Mouse (Mus musculus) kidney, adult 2 months (tissue): ENCODE results near the gene Plekha7. TPM values are rescaled to one million over a fixed set of nuclear protein-coding genes. Genes with fewer than 3 reads are reported as not detected.

Experiments used
- DNase-seq: peaks from one replicate; pipeline ENCODE4 v3.0.0; 2021
- H3K27ac ChIP-seq: fragments of 200-500 bp; 2 replicates; pipeline ENCODE4 v1.5.1; 2012; ENCODE audit warnings: low read depth, low read length, control low read depth, inconsistent platforms; ENCODE audit not compliant: insufficient read depth
- H3K27me3 ChIP-seq: fragments of 200-500 bp; replicated peaks from 2 replicates; pipeline ENCODE4 v1.6.1; 2012; ENCODE audit warnings: mild to moderate bottlenecking, moderate library complexity, low read length, inconsistent platforms; ENCODE audit not compliant: control insufficient read depth, insufficient read depth
- H3K36me3 ChIP-seq: fragments of 200-500 bp; 2 replicates; pipeline ENCODE4 v1.6.1; 2012; ENCODE audit warnings: mild to moderate bottlenecking, moderate library complexity, low read length, inconsistent platforms; ENCODE audit not compliant: control insufficient read depth, insufficient read depth
- H3K4me1 ChIP-seq: fragments of 200-500 bp; 2 replicates; pipeline ENCODE4 v1.6.1; 2011; ENCODE audit warnings: low read length; ENCODE audit not compliant: control insufficient read depth, insufficient read depth
- H3K4me3 ChIP-seq: fragments of 200-500 bp; 2 replicates; pipeline ENCODE4 v1.5.1; 2011; ENCODE audit warnings: mild to moderate bottlenecking, low read depth, low read length, control low read depth; ENCODE audit not compliant: insufficient read depth
- CTCF ChIP-seq: fragments of 200-500 bp; conservative IDR thresholded peaks from 2 replicates; pipeline ENCODE4 v1.5.1; 2011; ENCODE audit warnings: low read depth, mild to moderate bottlenecking, control low read depth, low read length, moderate library complexity, mixed read lengths; ENCODE audit not compliant: insufficient read depth, insufficient read length
- POLR2A ChIP-seq: fragments of 200-500 bp; IDR thresholded peaks from one replicate; pipeline ENCODE4 v1.6.1; 2011; ENCODE audit warnings: low read depth, low read length, control low read depth
- WGBS: fragments of 180-500 bp; shearing (Covaris S2); methylation state at CpG from one replicate; pipeline ENCODE4 v1.1.7; 2018; 5-methylcytosine and 5-hydroxymethylcytosine counted together
- polyA plus RNA-seq: library from polyadenylated mRNA; depleted of rRNA; stranded (reverse); fragments of >200 nt; gene quantifications from 2 replicates; pipeline ENCODE4 v1.2.3, GENCODE M21; 2012

Plekha7 gene
- polyA plus RNA-seq, 1 experiment = 29.5 TPM

GRCm38 (mm10) chr7:116149568-116149967 lies 158.6 kb downstream of the Plekha7 start:
- no peak overlapping the region for H3K27ac ChIP-seq
- H3K4me1 ChIP-seq = peaks cover 5% of the 10 kb centered on the region
- whole genome bisulfite sequencing = 68% methylated on average over 4 of the region's 4 CpGs
- H3K4me3 ChIP-seq = no peak overlapping the region
- TF ChIP-seq POLR2A = no peak
- no peak for TF ChIP-seq CTCF
- no peaks in the 10 kb centered on the region for H3K36me3 ChIP-seq
- H3K27me3 ChIP-seq = no peaks in the 10 kb centered on the region
- no peak for DNase-seq

- TF ChIP-seq CTCF (no peak), POLR2A (no peak)
- peaks cover 5% of the 10 kb centered on the region for H3K4me1 ChIP-seq
- no peak overlapping the region for H3K4me3 ChIP-seq
- H3K27me3 ChIP-seq = no peaks in the 10 kb centered on the region
- DNase-seq = no peak
- WGBS = 96% methylated on average over 2 of the region's 2 CpGs
- no peaks in the 10 kb centered on the region; the same call in 1 of the 2 replicates for H3K36me3 ChIP-seq
- no peak overlapping the region for H3K27ac ChIP-seq
Observed at GRCm38 (mm10) chr7:116147114-116147513, 161.1 kb downstream of the Plekha7 start.

DNA sequence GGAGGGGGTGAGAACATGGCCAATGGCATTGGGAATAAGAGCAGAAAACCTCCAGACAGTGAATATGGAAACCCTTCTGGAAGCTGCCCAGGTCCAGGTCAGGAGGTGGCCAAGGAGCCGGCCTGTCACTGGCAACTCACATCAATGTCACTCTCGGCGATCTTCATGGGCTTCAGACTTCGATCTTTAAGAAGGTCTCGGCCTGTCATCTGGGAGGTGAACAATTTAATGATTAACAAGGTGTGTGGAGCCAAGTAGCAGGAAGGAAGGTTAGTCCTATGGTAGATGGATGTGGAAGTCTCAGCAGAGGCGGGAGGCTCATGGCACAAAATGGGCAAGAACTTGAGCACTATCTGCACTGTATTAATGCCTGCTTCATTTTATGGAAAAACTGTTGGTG lies 163.1 kb downstream of the Plekha7 start:
- Histone ChIP-seq H3K4me1 (peaks cover 5% of the 10 kb centered on the region), H3K27ac (no peak overlapping the region), H3K27me3 (no peaks in the 10 kb centered on the region), H3K36me3 (peaks cover 2% of the 10 kb centered on the region; the same call in 1 of the 2 replicates), H3K4me3 (no peak overlapping the region)
- DNase-seq = peak; percentile 81
- 51% methylated on average over 6 of the region's 6 CpGs for WGBS
- TF ChIP-seq POLR2A (no peak), CTCF (no peak)

GRCm38 (mm10) chr7:116137671-116138070 lies 170.5 kb downstream of the Plekha7 start:
- TF ChIP-seq POLR2A (no peak), CTCF (no peak)
- peaks cover 9% of the 10 kb centered on the region for H3K36me3 ChIP-seq
- no peak for DNase-seq
- H3K27ac ChIP-seq = no peak overlapping the region
- 67% methylated on average over 3 of the region's 3 CpGs for WGBS
- no peaks in the 10 kb centered on the region for H3K4me1 ChIP-seq
- H3K27me3 ChIP-seq = no peaks in the 10 kb centered on the region
- no peak overlapping the region for H3K4me3 ChIP-seq

GRCm38 (mm10) chr7:116137149-116137548 lies 171.0 kb downstream of the Plekha7 start:
- H3K36me3 ChIP-seq = peaks cover 9% of the 10 kb centered on the region
- no peak for TF ChIP-seq CTCF
- TF ChIP-seq POLR2A = no peak
- WGBS = 72% methylated on average over 12 of the region's 12 CpGs

DNA sequence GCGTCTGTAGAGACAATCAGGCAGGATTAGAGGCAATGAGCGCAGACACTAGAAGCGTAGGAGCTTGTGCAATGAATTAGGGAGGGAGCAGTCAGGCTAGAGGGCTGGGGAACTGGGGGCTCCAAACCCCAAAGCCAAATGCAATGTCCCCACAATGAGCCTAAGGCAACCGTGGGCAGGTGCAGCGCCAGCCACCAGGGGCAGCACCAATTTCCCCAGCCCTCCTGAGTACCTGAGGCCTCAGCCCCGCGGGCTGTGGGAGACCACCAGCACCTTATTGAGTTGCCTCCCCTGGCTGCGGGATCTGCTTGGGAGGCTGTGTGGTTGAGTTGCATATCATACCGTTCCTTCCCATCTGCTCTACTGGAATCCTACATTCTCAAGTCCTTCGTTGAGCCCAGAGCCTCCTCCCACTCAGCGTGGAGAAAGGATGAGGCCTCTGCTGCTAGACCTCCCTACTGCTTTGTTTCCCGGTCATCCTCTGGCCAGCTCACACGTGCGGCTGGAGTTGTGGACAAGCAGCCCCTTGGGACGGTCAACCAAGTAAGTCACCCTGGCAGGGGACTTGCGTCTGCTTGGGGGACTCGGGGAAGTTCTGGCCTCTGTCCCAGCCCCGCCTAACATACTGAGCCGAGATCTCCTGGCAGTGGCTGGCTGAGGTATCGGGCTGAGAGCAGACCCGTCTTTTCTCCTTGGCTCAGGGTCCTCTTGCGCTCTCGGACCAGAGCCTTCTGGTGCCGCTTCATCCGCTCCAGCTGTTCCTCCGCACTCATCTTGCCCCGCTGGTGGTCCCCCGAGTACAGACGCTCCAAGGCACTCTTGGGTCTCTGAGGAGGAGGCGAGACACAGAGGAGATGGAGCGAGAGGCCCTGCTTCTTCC lies 173.5 kb downstream of the Plekha7 start:
- no peak for DNase-seq
- no peak for TF ChIP-seq CTCF
- no peak for TF ChIP-seq POLR2A
- 80% methylated on average over 31 of the region's 31 CpGs for WGBS
- H3K4me1 ChIP-seq = no peaks in the 10 kb centered on the region
- H3K36me3 ChIP-seq = peaks cover 7% of the 10 kb centered on the region
- no peak overlapping the region for H3K4me3 ChIP-seq
- no peak overlapping the region for H3K27ac ChIP-seq
- no peaks in the 10 kb centered on the region for H3K27me3 ChIP-seq

More at GRCm38 (mm10) chr7:116137149-116137548, 171.0 kb downstream of the Plekha7 start:
- Histone ChIP-seq H3K4me3 (no peak overlapping the region), H3K27me3 (no peaks in the 10 kb centered on the region), H3K27ac (no peak overlapping the region), H3K4me1 (no peaks in the 10 kb centered on the region)
- no peak for DNase-seq

- Histone ChIP-seq H3K27me3 (no peaks in the 10 kb centered on the region), H3K4me3 (no peak overlapping the region), H3K4me1 (no peaks in the 10 kb centered on the region), H3K36me3 (peaks cover 6% of the 10 kb centered on the region), H3K27ac (no peak overlapping the region)
- peak; percentile 83 for DNase-seq
- TF ChIP-seq CTCF (peak; percentile 91), POLR2A (no peak)
- WGBS = 2% methylated on average over 5 of the region's 5 CpGs
Observed at GRCm38 (mm10) chr7:116132078-116132477, 176.1 kb downstream of the Plekha7 start.
